Mouse (Mus musculus) CD4-positive, CD25-positive, alpha-beta regulatory T cell, adult 2 months (primary cell): Measurements from ENCODE around the gene Gp9.

Experiments used
- DNase-seq: peaks from one replicate; pipeline ENCODE4 v3.0.0-alpha.2; 2012; ENCODE audit warnings: low read depth, low spot score

Gp9 gene

GRCm38 (mm10) chr6:87786621-87787020 lies 8.7 kb downstream of the Gp9 start:
- DNase-seq, result no peak

- DNase-seq, result no peak
Measured at GRCm38 (mm10) chr6:87787108-87787890, 9.4 kb downstream of the Gp9 start.

DNA sequence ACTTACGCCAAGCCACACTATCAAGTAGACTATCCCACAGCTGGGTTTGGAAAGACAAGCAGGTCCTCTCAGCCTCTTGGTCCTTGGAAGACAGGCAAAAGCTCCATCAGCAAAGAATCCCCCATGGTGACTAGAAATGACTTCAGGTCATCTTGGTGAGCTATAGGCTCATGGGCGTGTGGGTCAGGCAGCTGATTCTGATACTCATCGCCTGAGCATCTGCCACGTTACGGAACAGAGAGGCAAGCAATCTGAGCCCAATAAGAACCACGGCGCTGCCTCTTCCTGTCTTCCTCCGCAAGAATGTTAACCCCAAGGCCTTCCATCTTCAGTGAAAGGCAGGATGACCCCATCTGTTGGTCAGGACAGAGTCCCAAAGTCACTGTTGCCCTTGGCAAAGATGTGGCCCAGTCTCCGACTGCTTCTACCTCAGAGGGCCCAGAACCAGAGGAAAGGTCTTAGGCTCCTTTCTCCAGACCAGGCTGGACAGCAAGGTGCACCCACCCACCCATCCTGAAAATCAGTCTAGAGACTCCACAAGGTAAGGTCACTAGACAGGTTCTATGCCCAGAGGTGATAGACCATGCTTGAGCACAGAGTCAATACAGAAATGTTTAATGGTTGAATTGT lies 10.5 kb downstream of the Gp9 start:
- DNase-seq, result no peak

GRCm38 (mm10) chr6:87788896-87789587 lies 11.2 kb downstream of the Gp9 start:
- no peak for DNase-seq

DNA sequence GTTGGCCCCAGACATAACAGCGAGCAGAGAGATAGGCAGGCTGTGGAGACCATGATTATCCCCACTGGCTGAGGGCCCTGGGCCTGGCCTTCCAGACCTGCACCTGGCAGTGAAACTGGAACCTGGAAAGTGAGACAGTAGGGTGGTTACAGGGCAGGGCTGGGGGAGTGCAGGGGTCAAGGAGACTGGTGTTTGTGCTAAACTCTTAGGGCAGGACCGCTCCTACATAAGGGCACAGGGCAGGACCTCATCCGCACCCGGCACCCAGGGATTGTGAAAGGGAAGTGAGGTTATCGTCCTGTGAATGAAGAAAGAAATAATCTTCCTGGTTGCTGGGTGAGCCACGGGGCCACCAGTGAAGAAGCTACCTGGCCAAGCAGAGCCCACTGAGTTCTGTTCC lies 11.9 kb downstream of the Gp9 start:
- no peak for DNase-seq

GRCm38 (mm10) chr6:87790779-87791480 lies 13.1 kb downstream of the Gp9 start:
- DNase-seq, result no peak

DNA sequence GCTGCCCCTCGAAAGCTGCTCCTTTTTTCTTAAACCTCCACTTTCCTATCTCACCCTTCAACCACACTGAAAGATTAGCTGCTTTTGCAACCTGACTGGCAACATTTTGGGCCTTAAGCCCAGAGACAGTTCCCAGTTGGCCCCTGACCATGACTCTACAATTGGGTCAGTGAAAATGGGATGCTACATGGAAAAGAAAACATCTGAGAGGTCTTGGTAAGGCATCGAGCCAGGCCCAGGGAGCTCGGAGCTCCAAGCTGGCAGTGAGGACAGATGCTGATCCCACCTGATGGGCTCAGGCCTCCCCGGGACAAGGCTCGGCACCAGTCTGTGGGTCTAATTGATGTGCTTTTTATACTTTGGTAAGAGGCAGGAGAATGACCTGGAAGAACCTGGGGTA lies 14.0 kb downstream of the Gp9 start:
- no peak for DNase-seq

- no peak for DNase-seq
Measured at GRCm38 (mm10) chr6:87793821-87794510, 16.1 kb downstream of the Gp9 start.

- no peak for DNase-seq
Measured at GRCm38 (mm10) chr6:87795385-87796150, 17.7 kb downstream of the Gp9 start.

DNA sequence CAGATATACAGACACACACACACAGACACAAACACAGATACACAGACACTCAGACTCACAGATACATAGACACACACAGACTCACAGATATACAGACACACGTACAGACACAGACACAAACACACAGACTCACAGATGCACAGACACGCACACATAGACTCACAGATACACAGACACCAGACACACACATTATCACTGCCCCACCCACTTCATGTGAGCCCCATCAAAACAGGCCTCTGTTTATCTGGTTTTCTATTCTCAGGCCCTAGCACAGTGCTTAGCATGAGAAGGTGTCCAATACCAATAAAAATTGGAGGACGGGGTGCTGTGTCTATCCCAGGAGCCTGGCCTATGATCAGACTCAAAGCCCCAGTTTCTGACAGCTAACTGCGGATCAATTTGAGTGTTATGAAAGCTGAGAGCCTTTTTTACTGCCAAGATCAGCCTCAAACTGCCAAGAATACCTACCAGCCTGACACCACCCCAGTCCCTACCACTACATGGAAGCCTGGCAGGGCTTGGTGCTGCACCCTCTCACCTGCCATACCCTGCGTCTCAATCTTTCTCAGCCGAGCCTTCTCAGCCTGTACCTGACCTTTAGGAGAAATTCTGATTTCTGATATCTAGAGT lies 18.5 kb downstream of the Gp9 start:
- DNase-seq, result no peak

DNA sequence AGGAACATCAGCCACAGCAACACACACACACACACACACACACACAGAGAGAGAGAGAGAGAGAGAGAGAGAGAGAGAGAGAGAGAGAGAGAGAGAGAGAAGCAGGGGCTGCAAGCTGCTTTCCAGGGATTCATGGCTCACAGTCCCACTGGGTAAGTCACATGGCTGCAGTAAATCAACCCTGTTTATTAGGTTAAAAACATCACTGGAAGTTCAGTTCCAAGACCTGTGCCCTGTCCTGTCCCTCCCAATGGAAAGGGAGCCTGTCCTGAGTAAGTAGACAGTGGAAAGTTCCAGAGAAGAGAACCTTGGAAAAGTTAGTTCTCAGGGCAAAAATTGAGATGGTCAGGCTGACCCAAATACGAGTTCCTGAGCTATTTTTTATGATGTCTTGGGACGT lies 19.4 kb downstream of the Gp9 start:
- DNase-seq, result no peak

DNA sequence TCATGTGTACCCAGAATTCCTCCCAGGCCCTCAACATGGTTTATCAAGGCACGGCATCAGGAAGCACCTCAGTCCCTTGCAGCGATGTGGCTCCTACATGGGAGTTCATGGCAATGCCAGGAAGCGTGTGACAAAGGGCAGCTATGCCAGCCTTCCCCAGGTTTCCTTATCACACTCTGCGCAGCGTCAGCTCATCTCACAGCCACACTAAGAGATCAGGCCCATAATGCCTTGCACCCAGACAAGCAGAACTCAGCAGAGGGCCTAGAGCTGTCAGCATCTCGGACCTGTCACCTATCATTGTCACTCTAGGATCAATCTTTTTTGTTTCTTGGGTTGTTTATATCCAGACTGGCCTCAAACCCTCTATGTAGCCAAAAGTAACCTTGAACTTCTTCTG lies 21.7 kb downstream of the Gp9 start:
- DNase-seq, result no peak

DNA sequence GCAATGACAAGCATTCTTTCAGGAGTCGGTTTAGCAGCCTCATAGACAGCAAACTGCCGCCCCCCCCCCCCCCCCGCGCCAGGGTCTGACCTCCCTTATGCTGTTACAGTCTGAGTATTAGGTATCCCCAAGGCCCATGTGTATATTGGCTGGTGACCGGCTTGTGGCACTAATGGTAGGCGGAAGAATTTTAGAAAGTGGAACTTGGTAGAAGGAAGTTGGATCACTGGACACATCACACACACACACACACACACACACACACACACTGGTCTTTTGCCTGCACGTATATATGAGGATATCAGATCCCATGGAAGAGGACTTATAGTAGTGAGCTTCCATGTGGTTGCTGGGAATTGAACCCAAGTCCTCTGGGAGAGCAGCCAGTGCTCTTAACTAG lies 24.6 kb downstream of the Gp9 start:
- DNase-seq, result no peak

GRCm38 (mm10) chr6:87804036-87804435 lies 26.2 kb downstream of the Gp9 start:
- no peak for DNase-seq

DNA sequence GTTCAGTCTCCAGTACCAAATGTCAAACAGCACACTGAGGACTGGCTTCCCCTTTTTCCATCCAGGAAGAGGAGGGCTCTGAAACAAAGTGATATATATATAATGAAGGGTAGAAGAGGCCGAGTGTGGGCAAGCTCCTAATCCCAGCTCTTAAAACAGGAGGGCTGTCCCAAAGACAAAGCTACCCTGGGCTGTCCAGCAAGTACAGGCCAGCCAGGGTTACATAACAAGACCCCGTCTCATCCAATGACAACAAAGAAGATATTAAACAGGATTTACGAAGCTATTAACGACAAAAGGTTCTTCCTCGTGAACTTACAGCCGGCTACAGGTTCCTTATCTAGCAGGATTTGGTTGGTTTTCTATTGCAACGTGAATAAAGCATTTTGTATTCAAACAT lies 27.0 kb downstream of the Gp9 start:
- DNase-seq, result no peak

DNA sequence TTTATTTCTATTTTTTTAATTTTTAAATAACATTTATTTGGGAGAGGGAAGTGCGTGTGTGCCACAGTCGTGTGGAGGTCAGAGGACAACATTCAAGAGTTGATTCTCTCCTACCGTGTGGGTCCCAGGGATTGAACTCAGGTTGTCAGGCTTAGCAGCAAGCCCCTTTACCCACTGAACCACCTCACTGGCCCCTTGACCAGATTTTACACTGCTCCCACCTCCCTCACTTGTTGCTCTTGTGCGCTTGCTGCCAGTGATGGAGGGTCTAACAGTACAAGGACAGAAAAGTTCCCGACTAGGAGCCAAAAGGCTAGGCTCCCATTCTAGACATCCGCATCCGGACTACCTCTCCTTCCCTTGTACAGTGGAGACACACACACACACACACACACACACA lies 27.6 kb downstream of the Gp9 start:
- DNase-seq, result no peak

DNA sequence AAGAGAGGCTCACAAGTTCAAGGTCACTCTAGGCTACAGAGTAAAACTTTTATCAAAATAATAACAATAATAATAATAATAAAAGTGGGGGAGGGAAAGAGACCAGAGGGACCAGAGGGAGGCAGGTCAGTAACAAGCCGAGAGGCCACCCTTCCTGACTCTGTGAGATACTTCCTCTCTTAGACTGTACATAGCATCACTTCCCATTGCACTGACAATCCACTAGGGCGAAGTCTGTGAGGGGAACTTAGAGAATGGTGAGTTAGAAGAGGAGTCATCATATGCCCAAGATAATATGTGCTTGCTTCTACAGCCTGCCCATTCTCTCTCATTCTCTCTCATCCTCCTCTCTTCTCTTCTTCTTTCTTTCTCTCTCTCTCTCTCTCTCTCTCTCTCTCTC lies 28.2 kb downstream of the Gp9 start:
- peak; percentile 26 for DNase-seq

- no peak for DNase-seq
Measured at GRCm38 (mm10) chr6:87806857-87807256, 29.0 kb downstream of the Gp9 start.

- no peak for DNase-seq
Measured at GRCm38 (mm10) chr6:87807735-87808440, 30.0 kb downstream of the Gp9 start.

DNA sequence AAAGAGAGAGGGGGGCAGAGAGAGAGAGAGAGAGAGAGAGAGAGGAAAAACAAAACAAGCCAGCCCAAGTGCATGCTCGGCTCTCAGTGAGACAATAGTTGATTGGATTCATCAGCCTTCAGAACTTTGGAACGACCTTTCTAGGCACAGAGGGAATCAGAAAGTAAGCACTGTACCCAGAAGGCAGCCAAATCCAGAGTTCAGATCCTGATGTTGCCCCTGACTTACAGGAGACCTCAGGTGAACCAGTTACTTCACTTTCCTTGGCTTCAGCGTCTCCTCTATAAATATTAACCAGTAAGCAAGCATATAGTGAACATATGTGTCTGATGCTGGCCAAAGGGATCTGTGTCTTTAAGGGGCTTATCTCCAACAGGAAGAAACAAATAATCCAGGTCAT lies 30.6 kb downstream of the Gp9 start:
- DNase-seq, result no peak
